Mouse (Mus musculus) G1E (cell line): ENCODE measurements at regions not wholly inside any gene's neighbourhood (a gene's known extent, or its start where the extent isn't known, plus 50 kb on each side); places are given as distances from the start of the nearest gene placed in this dataset.

ENCODE experiments used
- CTCF ChIP-seq: IDR thresholded peaks from 2 replicates; pipeline ENCODE4 v1.5.1; 2012; ENCODE audit warnings: low read depth, low read length, inconsistent platforms, mixed read lengths
- GATA1 ChIP-seq: IDR thresholded peaks from 2 replicates; pipeline ENCODE4 v1.6.1; 2012; ENCODE audit warnings: borderline replicate concordance, low read length, inconsistent platforms, mixed read lengths
- POLR2AphosphoS5 ChIP-seq: IDR thresholded peaks from 2 replicates; pipeline ENCODE4 v1.6.1; 2012; ENCODE audit warnings: low read depth, low read length, inconsistent platforms; ENCODE audit not compliant: insufficient replicate concordance
- TAL1 ChIP-seq: conservative IDR thresholded peaks from 2 replicates; pipeline ENCODE4 v1.6.1; 2012; ENCODE audit warnings: low read depth, low read length, inconsistent platforms, mixed read lengths

DNA sequence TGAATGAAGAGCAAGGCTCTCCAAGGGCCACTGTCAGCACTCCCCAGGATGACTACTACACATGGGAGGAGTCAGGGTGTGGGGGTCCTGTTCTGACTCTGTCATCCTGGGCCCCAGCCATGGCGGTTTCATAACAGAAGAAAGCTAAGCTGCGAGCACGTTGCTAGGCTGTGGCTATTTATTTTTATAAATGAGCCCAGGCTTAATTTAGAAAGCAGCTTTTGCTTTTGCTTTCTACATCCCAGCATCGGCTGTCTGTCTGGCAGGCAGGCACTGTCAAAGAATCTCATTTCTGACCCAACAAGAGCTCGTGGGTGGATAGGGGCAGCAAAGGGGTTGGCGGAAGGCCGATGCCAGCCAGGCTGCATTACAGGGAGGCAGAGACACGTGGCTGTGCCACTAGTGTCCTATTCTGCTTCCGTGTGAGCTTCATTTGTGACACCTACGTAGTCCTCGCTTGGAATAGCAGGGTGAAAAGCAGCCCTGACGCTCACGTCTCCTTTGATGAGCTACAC is 203.9 kb upstream of the Serp2 start:
- no peak for TF ChIP-seq CTCF
- no peak for TF ChIP-seq GATA1
- no peak for TF ChIP-seq POLR2AphosphoS5
- TF ChIP-seq TAL1: no peak
